Mouse (Mus musculus) retina, embryonic 14.5 days (tissue): ENCODE measurements around the gene Ly86.
A peak's percentile ranks its signal among the peaks of the same experiment; 100 is the strongest.

Source experiments
- DNase-seq: peaks from one replicate; pipeline ENCODE4 v3.0.0-alpha.2; 2015; ENCODE audit warnings: low spot score

Gene Ly86

DNA sequence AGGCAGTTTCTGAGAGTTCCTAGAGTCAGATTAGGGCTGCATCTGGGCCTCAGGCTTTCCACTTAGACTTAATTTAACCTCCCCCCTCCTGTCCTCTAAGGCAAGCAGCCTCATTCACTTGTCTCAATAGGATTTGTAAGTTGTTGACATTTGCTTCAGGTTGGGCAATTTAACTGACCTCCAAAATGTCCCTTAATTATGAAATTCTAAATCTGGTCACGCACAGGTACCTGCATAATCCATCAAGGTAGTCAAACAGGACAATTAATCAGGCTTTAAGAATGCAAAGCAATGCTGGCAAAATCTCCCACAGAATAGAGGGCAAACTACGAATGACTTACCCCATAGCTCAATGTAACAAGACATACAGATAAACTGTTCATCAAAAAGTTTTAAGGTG lies 8.0 kb downstream of the Ly86 start:
- no peak for DNase-seq

GRCm38 (mm10) chr13:37353868-37354267 lies 8.9 kb downstream of the Ly86 start:
- no peak for DNase-seq

DNA sequence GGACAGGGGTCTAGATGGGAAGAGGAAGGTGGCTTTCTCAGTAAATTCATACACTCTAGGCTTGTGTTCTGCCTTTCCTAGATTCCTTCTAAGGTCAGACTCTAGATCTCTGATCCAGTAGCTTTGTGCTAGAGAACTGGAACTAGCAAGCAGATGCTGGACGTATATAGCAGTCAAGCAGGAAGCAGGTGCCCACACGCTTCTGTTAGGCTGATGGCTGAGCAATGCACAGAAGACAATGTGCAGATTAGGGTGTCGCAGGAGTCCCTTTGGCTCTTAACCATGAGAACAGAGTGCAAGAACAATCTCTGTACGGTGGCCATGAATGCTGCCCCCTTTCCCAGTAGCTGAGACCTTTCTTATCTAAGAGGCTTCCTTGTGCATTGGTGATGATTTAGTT lies 9.4 kb downstream of the Ly86 start:
- DNase-seq = no peak

- no peak for DNase-seq
These were observed 10.8 kb downstream of the Ly86 start for GRCm38 (mm10) chr13:37355642-37356331.

DNA sequence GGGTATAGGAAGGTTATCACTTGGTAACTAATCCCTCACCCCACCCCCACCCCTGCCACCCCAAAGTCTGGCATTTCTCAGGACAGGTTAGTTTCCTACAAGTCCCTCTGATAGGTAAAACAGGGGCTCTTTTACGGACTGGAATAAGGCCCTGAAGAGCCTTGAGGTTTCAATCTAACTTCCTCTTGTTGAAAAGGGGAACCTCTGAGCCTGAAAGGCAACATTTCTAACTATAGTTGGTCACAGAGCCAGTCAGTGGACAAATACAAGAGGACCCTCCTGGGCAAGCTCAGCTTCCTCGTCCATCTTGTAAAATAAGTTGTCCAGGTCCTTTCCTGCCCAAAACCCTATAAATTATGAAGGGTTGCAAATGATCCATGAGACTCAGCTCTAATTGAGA lies 11.5 kb downstream of the Ly86 start:
- no peak for DNase-seq

DNA sequence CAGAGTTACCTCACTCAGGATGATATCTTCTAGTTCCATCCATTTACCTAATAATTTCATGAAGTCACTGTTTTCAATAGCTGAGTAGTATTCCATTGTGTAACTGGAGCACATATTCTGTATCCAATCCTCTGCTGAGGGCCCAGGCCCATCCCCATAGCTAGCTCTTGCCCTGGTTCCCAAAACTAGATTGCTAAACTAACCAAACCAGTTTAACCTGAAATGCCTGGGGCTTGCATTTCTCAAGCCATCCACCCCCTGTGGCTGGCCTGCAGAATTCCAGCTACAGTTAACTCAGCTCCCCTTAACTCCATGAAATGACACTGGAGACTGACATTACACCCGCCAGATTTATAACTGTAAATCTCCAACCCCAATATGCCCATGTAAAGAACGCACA lies 13.1 kb downstream of the Ly86 start:
- DNase-seq = no peak

GRCm38 (mm10) chr13:37361249-37361648 lies 16.2 kb downstream of the Ly86 start:
- DNase-seq = no peak

GRCm38 (mm10) chr13:37364351-37364750 lies 19.3 kb downstream of the Ly86 start:
- DNase-seq = no peak

DNA sequence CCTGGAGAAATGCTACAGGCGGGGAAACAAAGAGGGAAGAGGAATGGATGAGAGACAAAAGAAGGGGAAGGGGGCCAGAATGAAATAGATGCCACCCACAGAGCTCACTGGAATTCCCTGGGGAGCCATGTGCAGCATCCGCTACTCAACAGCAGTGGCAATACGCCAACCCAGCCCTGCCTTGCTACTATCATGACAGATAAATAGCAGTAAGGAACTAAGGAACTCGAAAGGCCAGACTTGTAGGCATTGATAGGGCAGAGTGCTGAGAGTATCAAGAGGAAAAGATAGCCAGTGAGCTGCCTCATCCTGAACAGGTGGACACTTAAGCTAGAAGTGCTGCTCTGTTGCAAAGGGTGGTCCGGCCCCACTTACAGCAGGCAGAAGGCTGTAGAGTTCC lies 31.4 kb downstream of the Ly86 start:
- peak; percentile 8 for DNase-seq

DNA sequence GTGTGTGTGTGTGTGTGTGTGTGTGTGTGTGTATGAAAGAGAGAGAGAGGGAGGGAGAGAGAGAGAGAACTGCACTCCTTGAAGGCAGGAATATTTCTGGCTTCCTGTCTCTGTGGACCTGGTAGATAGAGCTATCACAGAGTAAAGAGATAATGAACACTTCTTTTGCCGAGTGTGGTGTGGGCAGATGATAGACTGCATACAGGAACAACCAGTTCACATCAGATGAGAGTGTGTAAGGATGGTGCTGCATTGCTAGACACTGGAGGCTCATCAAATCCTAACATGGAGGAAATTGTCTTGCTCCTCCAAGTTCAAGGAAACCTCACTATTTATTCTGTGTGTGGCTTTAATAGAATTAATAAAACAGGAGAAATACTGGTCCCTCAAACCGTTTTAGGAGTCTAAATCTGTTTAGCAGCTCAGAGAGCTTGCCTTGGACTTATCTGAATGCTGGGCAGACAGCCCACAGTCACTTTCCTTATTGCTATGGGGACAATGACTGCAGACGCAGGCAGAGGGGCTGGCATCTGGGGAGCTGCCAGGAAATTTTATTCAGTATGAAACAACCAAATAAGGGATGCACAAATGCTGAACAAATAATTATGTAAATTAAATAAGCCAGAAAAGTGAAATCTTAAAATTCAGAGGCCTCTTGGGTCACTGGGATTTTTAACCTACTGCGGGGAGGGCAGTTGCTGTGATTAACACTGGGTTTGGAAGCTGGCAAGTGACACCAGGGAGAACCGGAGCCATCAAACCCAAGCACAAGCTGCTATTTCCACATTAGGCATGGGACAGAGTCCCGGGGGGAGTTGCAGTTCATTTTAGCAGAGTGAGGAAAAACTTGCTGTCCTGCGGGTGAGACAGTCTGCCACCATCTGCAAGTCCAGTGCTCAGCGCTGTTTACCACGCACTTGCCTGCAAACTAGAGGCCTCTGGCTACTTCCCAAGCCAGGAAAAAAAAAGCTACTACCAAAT lies 43.5 kb downstream of the Ly86 start:
- no peak for DNase-seq

- no peak for DNase-seq
These were observed 44.3 kb downstream of the Ly86 start for GRCm38 (mm10) chr13:37389296-37389695.

DNA sequence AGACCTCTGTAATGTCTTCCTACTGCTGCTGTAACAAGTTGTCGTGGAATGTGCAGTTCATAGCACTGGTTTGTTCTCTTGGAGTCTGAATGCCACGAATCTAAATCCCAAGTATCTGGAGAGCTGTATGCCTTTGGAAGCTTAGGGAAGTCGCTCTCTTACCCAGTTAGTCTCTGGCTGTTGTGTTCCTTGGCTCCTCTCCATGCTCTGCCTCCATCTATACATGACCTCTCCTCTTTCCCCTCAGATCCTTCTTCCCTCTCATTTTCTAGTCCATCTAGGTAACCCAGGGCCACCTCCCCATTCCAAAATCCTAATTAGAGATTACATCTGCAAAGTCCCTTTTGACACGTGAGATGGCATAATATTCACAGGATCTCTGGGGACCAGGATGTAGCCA lies 53.8 kb downstream of the Ly86 start:
- no peak for DNase-seq

- DNase-seq = no peak
These were observed 54.3 kb downstream of the Ly86 start for GRCm38 (mm10) chr13:37399340-37399739.

DNA sequence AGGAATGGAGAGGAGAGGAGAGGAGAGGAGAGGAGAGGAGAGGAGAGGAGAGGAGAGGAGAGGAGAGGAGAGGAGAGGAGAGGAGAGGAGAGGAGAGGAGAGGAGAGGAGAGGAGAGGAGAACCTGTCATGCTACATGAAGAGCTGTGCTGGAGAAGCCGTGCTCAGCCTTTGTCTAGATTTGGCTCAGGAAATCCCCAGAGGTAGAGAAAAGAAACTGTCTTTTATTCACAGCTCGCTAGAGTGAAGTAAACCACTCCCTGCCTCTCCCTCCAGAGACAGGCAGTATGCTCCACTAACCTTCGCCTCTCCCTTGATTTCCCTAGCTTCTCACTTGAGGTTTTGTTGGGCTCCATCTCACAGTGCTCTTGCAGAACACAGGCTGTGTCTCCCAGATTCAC lies 57.4 kb downstream of the Ly86 start:
- DNase-seq = no peak

DNA sequence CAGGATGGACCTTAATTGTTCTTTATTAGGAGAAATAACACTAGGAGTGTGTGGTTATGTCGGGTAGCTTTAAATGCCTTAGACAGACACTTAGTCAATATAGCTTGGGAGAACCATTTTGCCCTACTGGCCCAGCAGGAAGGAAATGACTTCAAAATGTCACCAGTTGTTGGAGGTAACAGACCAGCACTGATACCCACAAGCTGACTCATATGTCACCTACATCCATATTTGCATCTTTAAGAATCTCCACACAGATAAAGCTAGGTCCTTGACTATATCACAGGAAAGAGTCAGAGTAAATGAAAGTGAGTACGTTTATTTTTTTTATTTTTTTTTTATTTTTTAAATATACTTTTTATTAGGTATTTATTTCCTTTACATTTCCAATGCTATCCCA lies 58.7 kb downstream of the Ly86 start:
- DNase-seq = no peak

- no peak for DNase-seq
These were observed 70.7 kb downstream of the Ly86 start for GRCm38 (mm10) chr13:37415696-37416095.

- DNase-seq = no peak
These were observed 78.4 kb downstream of the Ly86 start for GRCm38 (mm10) chr13:37423416-37423815.

DNA sequence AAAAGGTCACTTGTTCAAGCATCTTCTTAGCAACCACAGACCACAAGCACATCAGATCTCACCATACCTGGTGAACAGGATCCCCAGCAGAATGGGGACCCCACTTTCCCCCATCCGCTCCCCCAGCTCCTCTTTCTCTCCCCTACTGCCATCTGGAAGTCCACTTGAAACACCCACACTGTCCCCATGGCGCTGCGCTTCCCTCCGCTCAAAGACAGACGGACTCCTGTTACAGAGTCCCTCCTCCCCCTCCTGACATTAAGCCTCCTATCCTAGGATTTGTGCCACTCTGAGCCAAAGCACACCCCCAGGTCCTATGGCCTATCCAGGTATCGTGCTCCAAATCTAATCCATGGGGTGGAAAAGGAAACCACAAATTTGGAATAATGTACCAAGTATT lies 79.9 kb downstream of the Ly86 start:
- no peak for DNase-seq

DNA sequence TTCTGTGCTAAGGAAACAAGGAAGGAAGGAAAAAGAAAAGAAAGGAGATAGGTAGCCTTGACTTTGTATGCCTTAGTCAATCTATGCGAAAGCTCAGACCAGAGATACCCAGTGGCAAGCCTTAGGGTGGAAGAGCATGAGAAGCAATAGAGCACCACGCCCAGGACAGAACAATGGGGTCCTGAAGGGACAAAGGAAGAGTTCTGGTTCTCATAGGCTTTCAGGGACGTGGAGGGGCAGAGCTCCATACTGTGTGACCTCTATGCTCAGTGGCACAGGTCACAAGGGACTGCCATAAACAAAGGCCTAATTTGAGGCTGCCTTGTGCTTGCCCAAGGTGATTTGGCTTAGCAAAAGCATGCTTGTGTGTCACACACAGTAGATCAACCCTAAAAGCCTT lies 80.4 kb downstream of the Ly86 start:
- no peak for DNase-seq

GRCm38 (mm10) chr13:37426578-37427336 lies 81.7 kb downstream of the Ly86 start:
- no peak for DNase-seq

GRCm38 (mm10) chr13:37428496-37428895 lies 83.5 kb downstream of the Ly86 start:
- no peak for DNase-seq

- DNase-seq = no peak
These were observed 84.8 kb downstream of the Ly86 start for GRCm38 (mm10) chr13:37429661-37430271.
